Mouse (Mus musculus) stomach, postnatal 0 days (tissue): Measurements from ENCODE around the gene Gm38393.

Experiments used
- CTCF ChIP-seq: IDR thresholded peaks from 2 replicates; pipeline ENCODE4 v1.5.1; 2016; ENCODE audit warnings: antibody characterized with exemption, low read depth, mild to moderate bottlenecking, moderate library complexity
- EP300 ChIP-seq: optimal IDR thresholded peaks from 2 replicates; pipeline ENCODE3; 2016; ENCODE audit warnings: antibody characterized with exemption

DNA sequence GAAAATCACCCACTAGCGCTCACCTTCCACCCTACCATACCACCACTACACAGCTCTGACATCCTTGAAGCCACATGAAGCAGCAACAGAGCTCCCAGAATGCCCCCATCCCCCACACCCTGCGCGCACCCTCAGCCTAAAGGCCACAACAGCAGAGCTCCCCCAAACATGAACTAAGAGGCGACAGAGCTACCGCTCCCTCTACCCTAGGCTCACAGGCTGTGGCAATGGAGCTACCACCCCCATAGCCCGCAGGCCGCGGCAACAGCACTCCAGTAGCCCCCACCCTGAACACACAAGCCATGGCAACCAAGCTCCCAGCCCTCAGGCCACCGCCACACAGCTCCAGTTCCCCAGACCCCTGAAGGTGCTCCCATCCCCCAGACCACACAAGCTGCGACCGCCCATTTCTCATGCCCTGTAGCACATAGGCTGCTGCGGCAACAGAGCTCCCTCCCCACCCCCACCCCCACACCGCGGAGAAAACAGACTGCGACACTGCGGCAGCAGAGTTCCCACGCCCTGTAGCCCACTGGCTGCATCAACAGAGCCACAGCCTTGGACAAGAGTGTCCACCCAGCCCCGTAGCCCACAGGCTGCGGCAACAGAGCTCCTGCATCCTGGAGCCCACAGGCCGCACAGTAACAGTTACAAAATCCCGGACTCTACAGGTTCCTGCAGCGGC, 801 bp downstream of the Gm38393 start:
- TF ChIP-seq CTCF (no peak), EP300 (no peak)
